Mouse (Mus musculus) midbrain, embryonic 15.5 days (tissue): ENCODE data around the gene Cfap45. TPM values are rescaled to one million over a fixed set of nuclear protein-coding genes. Genes with fewer than 3 reads are reported as not detected.

ENCODE experiments used
- ATAC-seq: fragments of 200-750 bp; cut with Nextera tagmentation; replicated peaks from 2 replicates; pipeline ENCODE4 v1.8.0; 2017; ENCODE audit warnings: moderate TSS enrichment
- H3K27ac ChIP-seq: fragments of 300-500 bp; sonication (generic); 2 replicates; pipeline ENCODE4 v1.5.1; 2015; ENCODE audit warnings: mild to moderate bottlenecking, inconsistent platforms
- H3K27me3 ChIP-seq: fragments of 300-500 bp; sonication (generic); replicated peaks from 2 replicates; pipeline ENCODE4 v1.6.1; 2015; ENCODE audit warnings: inconsistent platforms
- H3K36me3 ChIP-seq: fragments of 300-500 bp; sonication (generic); replicated peaks from 2 replicates; pipeline ENCODE4 v1.6.1; 2015; ENCODE audit warnings: inconsistent platforms
- H3K4me1 ChIP-seq: fragments of 300-500 bp; sonication (generic); 2 replicates; pipeline ENCODE4 v1.6.1; 2015; ENCODE audit warnings: inconsistent platforms
- H3K4me2 ChIP-seq: fragments of 300-500 bp; sonication (generic); 2 replicates; pipeline ENCODE4 v1.6.1; 2015; ENCODE audit warnings: inconsistent platforms, mild to moderate bottlenecking, moderate library complexity
- H3K4me3 ChIP-seq: fragments of 300-500 bp; sonication (generic); 2 replicates; pipeline ENCODE4 v1.5.1; 2015; ENCODE audit warnings: mild to moderate bottlenecking, inconsistent platforms
- H3K9ac ChIP-seq: fragments of 300-500 bp; sonication (generic); 2 replicates; pipeline ENCODE4 v1.6.1; 2015; ENCODE audit warnings: mild to moderate bottlenecking, inconsistent platforms
- H3K9me3 ChIP-seq: fragments of 300-500 bp; sonication (generic); 2 replicates; pipeline ENCODE4 v1.6.1; 2016; ENCODE audit warnings: inconsistent platforms
- WGBS: fragments of 180-500 bp; shearing (Covaris S2); methylation state at CpG from one replicate; pipeline ENCODE4 v1.1.7; 2015; ENCODE audit warnings: mixed read lengths; 5-methylcytosine and 5-hydroxymethylcytosine counted together
- polyA plus RNA-seq: library from polyadenylated mRNA; unstranded; fragments of >200 nt; fragmentation: Nextera tagmentation; extraction: Ambion mirVana; gene quantifications from 2 replicates; pipeline ENCODE4 v1.2.1, GENCODE M21; 2015

The Cfap45 gene
- polyA plus RNA-seq, 1 experiment from 2014 or later = 3.7 TPM

- Histone ChIP-seq H3K27ac (no peak overlapping the region), H3K4me2 (no peak overlapping the region), H3K27me3 (no peaks in the 10 kb centered on the region), H3K4me3 (no peak overlapping the region), H3K4me1 (no peaks in the 10 kb centered on the region), H3K9me3 (no peaks in the 10 kb centered on the region), H3K9ac (no peak overlapping the region), H3K36me3 (no peaks in the 10 kb centered on the region)
- no peak for ATAC-seq
- 49% methylated on average over 8 of the region's 8 CpGs for WGBS
Observed at GRCm38 (mm10) chr1:172509983-172510382, 10.6 kb upstream of the Cfap45 start.

GRCm38 (mm10) chr1:172510421-172510972 lies 10.1 kb upstream of the Cfap45 start:
- Histone ChIP-seq H3K4me1 (no peaks in the 10 kb centered on the region), H3K27me3 (no peaks in the 10 kb centered on the region), H3K4me3 (no peak overlapping the region), H3K4me2 (no peak overlapping the region), H3K27ac (no peak overlapping the region), H3K9ac (no peak overlapping the region), H3K9me3 (no peaks in the 10 kb centered on the region), H3K36me3 (no peaks in the 10 kb centered on the region)
- WGBS = 30% methylated on average over 13 of the region's 13 CpGs
- ATAC-seq = no peak; the same call in 1 of the 2 replicates

- no peaks in the 10 kb centered on the region for H3K36me3 ChIP-seq
Observed at GRCm38 (mm10) chr1:172512962-172513361, 7.6 kb upstream of the Cfap45 start.

GRCm38 (mm10) chr1:172513525-172514212 lies 6.9 kb upstream of the Cfap45 start:
- Histone ChIP-seq H3K4me2 (no peak overlapping the region), H3K27me3 (no peaks in the 10 kb centered on the region), H3K36me3 (no peaks in the 10 kb centered on the region), H3K9ac (no peak overlapping the region), H3K4me1 (no peaks in the 10 kb centered on the region), H3K4me3 (no peak overlapping the region), H3K27ac (no peak overlapping the region), H3K9me3 (no peaks in the 10 kb centered on the region)
- ATAC-seq = no peak
- 76% methylated on average over 17 of the region's 17 CpGs for WGBS

More at GRCm38 (mm10) chr1:172512962-172513361, 7.6 kb upstream of the Cfap45 start:
- Histone ChIP-seq H3K27me3 (no peaks in the 10 kb centered on the region), H3K4me1 (no peaks in the 10 kb centered on the region), H3K9ac (no peak overlapping the region), H3K9me3 (no peaks in the 10 kb centered on the region), H3K4me2 (peak overlapping the region; percentile 10; the same call in 1 of the 2 replicates), H3K4me3 (no peak overlapping the region), H3K27ac (no peak overlapping the region)
- WGBS = 29% methylated on average over 13 of the region's 13 CpGs
- ATAC-seq = no peak

GRCm38 (mm10) chr1:172514213-172514529 lies 6.4 kb upstream of the Cfap45 start:
- WGBS = 77% methylated on average over 4 of the region's 4 CpGs
- Histone ChIP-seq H3K9ac (no peak overlapping the region), H3K4me2 (no peak overlapping the region), H3K27ac (no peak overlapping the region), H3K27me3 (no peaks in the 10 kb centered on the region), H3K4me3 (no peak overlapping the region), H3K36me3 (no peaks in the 10 kb centered on the region), H3K9me3 (no peaks in the 10 kb centered on the region), H3K4me1 (no peaks in the 10 kb centered on the region)
- no peak for ATAC-seq

- H3K4me3 ChIP-seq = no peak overlapping the region
- H3K27ac ChIP-seq = no peak overlapping the region
- no peaks in the 10 kb centered on the region for H3K9me3 ChIP-seq
- no peak for ATAC-seq
- no peaks in the 10 kb centered on the region for H3K27me3 ChIP-seq
- no peaks in the 10 kb centered on the region for H3K36me3 ChIP-seq
- 83% methylated on average over 7 of the region's 7 CpGs for WGBS
- no peaks in the 10 kb centered on the region for H3K4me1 ChIP-seq
- H3K4me2 ChIP-seq = no peak overlapping the region
- no peak overlapping the region for H3K9ac ChIP-seq
Observed at GRCm38 (mm10) chr1:172514551-172515268, 5.9 kb upstream of the Cfap45 start.

- H3K4me2 ChIP-seq = no peak overlapping the region
- H3K9ac ChIP-seq = no peak overlapping the region
- WGBS = 59% methylated on average over 1 of the region's 1 CpGs
- peaks cover 4% of the 10 kb centered on the region for H3K4me1 ChIP-seq
- no peak overlapping the region for H3K27ac ChIP-seq
- no peaks in the 10 kb centered on the region for H3K36me3 ChIP-seq
- H3K9me3 ChIP-seq = no peaks in the 10 kb centered on the region
- H3K27me3 ChIP-seq = no peaks in the 10 kb centered on the region
- no peak for ATAC-seq
- H3K4me3 ChIP-seq = no peak overlapping the region
Observed at GRCm38 (mm10) chr1:172515396-172515795, 5.2 kb upstream of the Cfap45 start.

- no peak overlapping the region for H3K9ac ChIP-seq
- WGBS = 75% methylated on average over 4 of the region's 4 CpGs
- H3K36me3 ChIP-seq = no peaks in the 10 kb centered on the region
- H3K9me3 ChIP-seq = no peaks in the 10 kb centered on the region
- no peak overlapping the region for H3K4me3 ChIP-seq
- H3K27ac ChIP-seq = no peak overlapping the region
- ATAC-seq = no peak
- H3K4me2 ChIP-seq = no peak overlapping the region
- peaks cover 15% of the 10 kb centered on the region for H3K4me1 ChIP-seq
- H3K27me3 ChIP-seq = no peaks in the 10 kb centered on the region
Observed at GRCm38 (mm10) chr1:172518013-172518412, 2.6 kb upstream of the Cfap45 start.

- no peaks in the 10 kb centered on the region for H3K9me3 ChIP-seq
- no peak overlapping the region for H3K9ac ChIP-seq
- no peak for ATAC-seq
- no peak overlapping the region for H3K4me3 ChIP-seq
- no peak overlapping the region for H3K27ac ChIP-seq
- 66% methylated on average over 6 of the region's 6 CpGs for WGBS
- H3K27me3 ChIP-seq = no peaks in the 10 kb centered on the region
- H3K4me2 ChIP-seq = no peak overlapping the region
- peaks cover 15% of the 10 kb centered on the region for H3K4me1 ChIP-seq
- no peaks in the 10 kb centered on the region for H3K36me3 ChIP-seq
Observed at GRCm38 (mm10) chr1:172519644-172520043, 957 bp upstream of the Cfap45 start.

- H3K36me3 ChIP-seq = no peaks in the 10 kb centered on the region
- no peaks in the 10 kb centered on the region for H3K9me3 ChIP-seq
- no peak overlapping the region for H3K4me3 ChIP-seq
- WGBS = 69% methylated on average over 7 of the region's 7 CpGs
- H3K4me1 ChIP-seq = peaks cover 15% of the 10 kb centered on the region
- no peak overlapping the region for H3K9ac ChIP-seq
- H3K27ac ChIP-seq = no peak overlapping the region
- ATAC-seq = no peak
- no peak overlapping the region for H3K4me2 ChIP-seq
- no peaks in the 10 kb centered on the region for H3K27me3 ChIP-seq
Observed at GRCm38 (mm10) chr1:172522524-172522923, 1.9 kb downstream of the Cfap45 start.

GRCm38 (mm10) chr1:172523699-172524101 lies 3.1 kb downstream of the Cfap45 start:
- no peak overlapping the region for H3K4me3 ChIP-seq
- no peak overlapping the region for H3K9ac ChIP-seq
- no peaks in the 10 kb centered on the region; the same call in 1 of the 2 replicates for H3K27me3 ChIP-seq
- ATAC-seq = no peak
- H3K36me3 ChIP-seq = no peaks in the 10 kb centered on the region
- peaks cover 15% of the 10 kb centered on the region for H3K4me1 ChIP-seq
- no peaks in the 10 kb centered on the region for H3K9me3 ChIP-seq
- H3K27ac ChIP-seq = no peak overlapping the region
- WGBS = 72% methylated on average over 12 of the region's 12 CpGs
- no peak overlapping the region for H3K4me2 ChIP-seq

GRCm38 (mm10) chr1:172525027-172525764 lies 4.6 kb downstream of the Cfap45 start:
- no peak overlapping the region for H3K9ac ChIP-seq
- H3K4me1 ChIP-seq = peaks cover 13% of the 10 kb centered on the region
- H3K9me3 ChIP-seq = no peaks in the 10 kb centered on the region
- ATAC-seq = no peak
- H3K4me3 ChIP-seq = no peak overlapping the region
- H3K36me3 ChIP-seq = no peaks in the 10 kb centered on the region
- no peak overlapping the region for H3K4me2 ChIP-seq
- no peaks in the 10 kb centered on the region; the same call in 1 of the 2 replicates for H3K27me3 ChIP-seq
- H3K27ac ChIP-seq = no peak overlapping the region
- 47% methylated on average over 15 of the region's 15 CpGs for WGBS
